Mouse (Mus musculus): ENCODE data around the gene Urod. TPM values are rescaled to one million over a fixed set of nuclear protein-coding genes. Genes with fewer than 3 reads are reported as not detected.

Urod gene
- polyA plus RNA-seq, 2 experiments, result 441 to 567 TPM

GRCm38 (mm10) chr4:117014901-117015415, 20.7 kb upstream of the Urod start:
- ATAC-seq (ENCODE audit: insufficient read depth), result no peak
- H3K9ac ChIP-seq (replicated peaks), result no peak overlapping the region
- no peaks in the 10 kb centered on the region for H3K27me3 ChIP-seq (ENCODE audit: control insufficient read depth, insufficient read depth, low read length)
- no peak overlapping the region for H3K27ac ChIP-seq
- H3K4me1 ChIP-seq (replicated peaks; ENCODE audit: control insufficient read depth in 2 of 2, insufficient read depth in 2 of 2, low read length in 1 of 2), result peaks cover 0 to 3% of the 10 kb centered on the region in 2 experiments; a peak in 1 of 4 replicates
- no peak for DNase-seq (ENCODE audit: low read depth in 3 of 3, low spot score in 3 of 3)
- TF ChIP-seq CTCF (IDR thresholded peaks at IDR 0.05; ENCODE audit: low read depth), result no peak
- no peak for TF ChIP-seq EP300 (IDR thresholded peaks at IDR 0.05; ENCODE audit: low read depth)
- H3K9me3 ChIP-seq (ENCODE audit: control insufficient read depth, low read length), result no peaks in the 10 kb centered on the region
- H3K36me3 ChIP-seq (replicated peaks; ENCODE audit: control insufficient read depth, insufficient read depth, low read depth), result no peaks in the 10 kb centered on the region
- 52% methylated on average over 4 of the region's 4 CpGs for WGBS (ENCODE audit: insufficient replicate concordance)
- H3K4me2 ChIP-seq (ENCODE audit: low read depth), result no peak overlapping the region
- H3K4me3 ChIP-seq (ENCODE audit: insufficient read depth in 1 of 2, low read depth in 2 of 2, low read length in 2 of 2), result no peak overlapping the region

GRCm38 (mm10) chr4:117013596-117013995, 19.4 kb upstream of the Urod start:
- no peak for TF ChIP-seq CTCF (IDR thresholded peaks at IDR 0.05; ENCODE audit: low read depth)
- TF ChIP-seq EP300 (IDR thresholded peaks at IDR 0.05; ENCODE audit: low read depth), result no peak
- ATAC-seq (ENCODE audit: insufficient read depth), result no peak
- H3K36me3 ChIP-seq (replicated peaks; ENCODE audit: control insufficient read depth, insufficient read depth, low read depth), result no peaks in the 10 kb centered on the region
- no peaks in the 10 kb centered on the region for H3K27me3 ChIP-seq (ENCODE audit: control insufficient read depth, insufficient read depth, low read length)
- 0 out of 4 replicates have a peak, but pooled peaks cover 0 to under 1% of the 10 kb centered on the region in 2 experiments for H3K4me1 ChIP-seq (replicated peaks; ENCODE audit: control insufficient read depth in 2 of 2, insufficient read depth in 2 of 2, low read length in 1 of 2)
- H3K9ac ChIP-seq (replicated peaks), result no peak overlapping the region
- H3K4me3 ChIP-seq (ENCODE audit: insufficient read depth in 1 of 2, low read depth in 2 of 2, low read length in 2 of 2), result no peak overlapping the region
- H3K4me2 ChIP-seq (ENCODE audit: low read depth), result no peak overlapping the region
- no peak overlapping the region for H3K27ac ChIP-seq
- DNase-seq (ENCODE audit: low read depth in 3 of 3, low spot score in 3 of 3), result no peak
- WGBS (ENCODE audit: insufficient replicate concordance), result 75% methylated on average over 6 of the region's 6 CpGs
- H3K9me3 ChIP-seq (ENCODE audit: control insufficient read depth, low read length), result no peaks in the 10 kb centered on the region

DNA sequence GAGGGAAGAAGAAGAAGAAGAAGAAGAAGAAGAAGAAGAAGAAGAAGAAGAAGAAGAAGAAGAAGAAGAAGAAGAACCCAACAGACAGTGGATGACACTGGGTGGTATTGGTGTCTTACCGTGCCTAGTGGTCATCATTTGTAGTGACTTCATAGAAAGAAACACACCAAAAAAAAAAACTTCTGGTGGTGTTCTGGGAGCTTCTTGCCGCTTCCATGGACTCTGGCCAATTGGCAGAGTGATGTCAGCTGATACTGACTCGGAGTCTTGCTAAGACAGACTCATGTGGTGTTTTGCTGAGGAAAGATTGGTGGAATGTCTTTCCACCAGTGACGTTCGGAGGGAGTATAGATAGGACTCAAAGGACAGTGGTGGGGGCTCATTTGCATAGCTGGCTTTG, 16.0 kb upstream of the Urod start:
- no peak overlapping the region for H3K9ac ChIP-seq (replicated peaks)
- WGBS (ENCODE audit: insufficient replicate concordance), result 81% methylated on average over 5 of the region's 5 CpGs
- no peak overlapping the region for H3K27ac ChIP-seq
- no peaks in the 10 kb centered on the region for H3K27me3 ChIP-seq (ENCODE audit: control insufficient read depth, insufficient read depth, low read length)
- H3K4me3 ChIP-seq (ENCODE audit: insufficient read depth in 1 of 2, low read depth in 2 of 2, low read length in 2 of 2), result no peak overlapping the region
- TF ChIP-seq CTCF (IDR thresholded peaks at IDR 0.05; ENCODE audit: low read depth), result no peak
- TF ChIP-seq EP300 (IDR thresholded peaks at IDR 0.05; ENCODE audit: low read depth), result no peak
- DNase-seq (ENCODE audit: low read depth in 3 of 3, low spot score in 3 of 3) (no peak), ATAC-seq (ENCODE audit: insufficient read depth) (no peak)
- no peaks in the 10 kb centered on the region for H3K9me3 ChIP-seq (ENCODE audit: control insufficient read depth, low read length)
- H3K4me1 ChIP-seq (replicated peaks; ENCODE audit: control insufficient read depth in 2 of 2, insufficient read depth in 2 of 2, low read length in 1 of 2), result no peaks in the 10 kb centered on the region; a peak in 1 of 4 replicates
- H3K4me2 ChIP-seq (ENCODE audit: low read depth), result no peak overlapping the region
- H3K36me3 ChIP-seq (replicated peaks; ENCODE audit: control insufficient read depth, insufficient read depth, low read depth), result no peaks in the 10 kb centered on the region

DNA sequence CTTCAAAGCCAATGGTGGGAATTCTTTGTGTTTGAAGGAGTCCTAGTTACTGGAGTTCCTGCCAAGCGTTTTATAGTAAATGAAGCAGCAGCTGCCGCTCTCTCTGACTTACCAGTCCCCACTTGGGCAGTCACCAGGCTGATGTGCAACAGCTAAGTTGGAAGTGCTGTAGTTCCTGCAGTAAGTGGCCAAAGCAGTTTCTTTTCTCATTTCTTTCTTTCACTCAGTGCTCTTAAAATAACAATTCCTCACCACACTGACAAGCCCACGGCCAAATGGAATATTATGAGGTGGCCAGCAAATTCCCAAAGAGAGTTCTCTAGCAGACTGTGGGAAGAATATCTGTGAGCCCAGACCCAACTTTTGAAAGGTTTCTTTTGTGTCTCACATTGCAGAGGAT, 12.8 kb upstream of the Urod start:
- Histone ChIP-seq H3K4me1 (replicated peaks; ENCODE audit: control insufficient read depth in 2 of 2, insufficient read depth in 2 of 2, low read length in 1 of 2) (no peaks in the 10 kb centered on the region; a peak in 1 of 4 replicates), H3K36me3 (replicated peaks; ENCODE audit: control insufficient read depth, insufficient read depth, low read depth) (peaks cover 6% of the 10 kb centered on the region), H3K9me3 (ENCODE audit: control insufficient read depth, low read length) (no peaks in the 10 kb centered on the region), H3K9ac (replicated peaks) (no peak overlapping the region), H3K4me2 (ENCODE audit: low read depth) (no peak overlapping the region), H3K4me3 (ENCODE audit: insufficient read depth in 1 of 2, low read depth in 2 of 2, low read length in 2 of 2) (no peak overlapping the region), H3K27me3 (ENCODE audit: control insufficient read depth, insufficient read depth, low read length) (no peaks in the 10 kb centered on the region), H3K27ac (no peak overlapping the region)
- no peak for TF ChIP-seq CTCF (IDR thresholded peaks at IDR 0.05; ENCODE audit: low read depth)
- no peak for TF ChIP-seq EP300 (IDR thresholded peaks at IDR 0.05; ENCODE audit: low read depth)
- DNase-seq (ENCODE audit: low read depth in 3 of 3, low spot score in 3 of 3) (no peak), ATAC-seq (ENCODE audit: insufficient read depth) (no peak)
- WGBS (ENCODE audit: insufficient replicate concordance), result 69% methylated on average over 3 of the region's 3 CpGs

DNA sequence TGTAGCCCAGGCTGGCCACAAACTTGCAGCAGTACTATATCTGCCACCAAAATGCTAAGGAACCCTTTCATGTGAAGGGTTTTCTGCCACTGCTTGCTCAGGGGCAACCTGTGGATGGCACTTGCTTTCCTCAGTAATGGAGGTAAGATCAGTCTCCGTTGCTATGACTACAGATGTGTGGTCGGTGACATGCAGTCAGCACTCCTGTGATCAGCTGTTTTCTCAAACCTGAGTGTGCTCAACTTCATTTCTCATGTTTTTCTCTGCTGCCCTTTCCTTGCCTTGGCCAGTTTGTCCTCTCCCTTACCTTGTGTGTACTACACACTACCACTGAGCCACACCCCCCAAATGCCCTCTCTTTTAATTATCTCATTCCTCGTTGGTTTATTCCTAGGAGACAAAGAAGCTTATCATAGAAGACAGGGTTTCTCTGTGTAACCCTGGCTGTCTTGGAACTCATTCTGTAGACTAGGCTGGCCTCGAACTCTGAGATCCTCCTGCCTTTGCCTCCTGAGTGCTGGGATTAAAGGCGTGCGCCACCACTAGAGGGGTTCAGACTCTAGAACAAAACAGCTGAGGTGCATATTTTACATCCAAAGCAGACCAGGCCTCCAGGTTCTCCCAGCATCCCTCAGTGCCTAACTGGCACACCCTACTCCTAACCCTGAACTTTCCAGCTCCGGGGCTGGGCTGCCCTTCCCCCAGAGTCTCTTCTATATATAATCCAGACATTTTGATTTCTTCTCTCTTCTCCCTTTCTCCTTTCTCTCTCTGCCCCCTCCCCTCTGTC, 11.6 kb upstream of the Urod start:
- Histone ChIP-seq H3K4me3 (ENCODE audit: insufficient read depth in 1 of 2, low read depth in 2 of 2, low read length in 2 of 2) (no peak overlapping the region), H3K4me2 (ENCODE audit: low read depth) (no peak overlapping the region), H3K4me1 (replicated peaks; ENCODE audit: control insufficient read depth in 2 of 2, insufficient read depth in 2 of 2, low read length in 1 of 2) (no peaks in the 10 kb centered on the region; a peak in 1 of 4 replicates), H3K27me3 (ENCODE audit: control insufficient read depth, insufficient read depth, low read length) (no peaks in the 10 kb centered on the region), H3K27ac (no peak overlapping the region), H3K9ac (replicated peaks) (no peak overlapping the region), H3K36me3 (replicated peaks; ENCODE audit: control insufficient read depth, insufficient read depth, low read depth) (peaks cover 8% of the 10 kb centered on the region), H3K9me3 (ENCODE audit: control insufficient read depth, low read length) (no peaks in the 10 kb centered on the region)
- 58% methylated on average over 7 of the region's 7 CpGs for WGBS (ENCODE audit: insufficient replicate concordance)
- TF ChIP-seq CTCF (IDR thresholded peaks at IDR 0.05; ENCODE audit: low read depth) (0 out of 2 replicates have a peak, but pooled peaks have one; percentile 11), EP300 (IDR thresholded peaks at IDR 0.05; ENCODE audit: low read depth) (no peak)
- no peak for DNase-seq (ENCODE audit: low read depth in 3 of 3, low spot score in 3 of 3)
- no peak for ATAC-seq (ENCODE audit: insufficient read depth)

Data from liver, embryonic 14.5 days (tissue).